Mouse (Mus musculus): Measurements from ENCODE around the gene Gadd45b.

Gadd45b gene

DNA sequence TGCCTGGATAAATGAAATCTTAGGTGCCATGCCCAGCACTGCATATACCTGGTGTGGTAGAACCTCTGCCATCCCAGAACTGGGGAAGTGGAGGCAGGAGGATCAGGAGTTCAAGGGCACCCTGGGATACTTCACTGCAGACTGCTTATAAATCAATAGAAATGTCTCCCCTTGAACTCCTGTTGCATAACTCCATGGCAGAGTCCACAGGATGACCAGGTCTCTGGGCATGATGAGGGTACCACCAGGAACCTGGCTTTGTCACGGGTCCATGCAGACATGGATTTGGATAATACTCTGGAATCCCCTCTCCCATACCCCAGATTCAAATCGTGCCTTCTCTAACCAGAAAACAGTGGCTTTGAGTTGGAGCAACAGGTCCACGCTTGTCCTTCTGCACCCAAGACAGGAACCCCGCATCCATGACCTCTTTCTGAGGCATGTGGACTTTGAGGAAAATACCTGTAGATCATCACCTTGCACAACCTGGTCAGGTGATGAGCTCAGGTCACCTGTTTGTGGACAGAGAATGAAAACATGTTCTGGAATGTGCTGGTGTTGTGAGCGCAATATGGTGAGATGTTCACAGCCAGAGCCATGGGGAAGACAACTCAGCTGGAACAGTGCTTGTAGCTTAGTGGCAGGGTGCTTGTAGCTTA, 29.2 kb downstream of the Gadd45b start:
- DNase-seq = no peak

- DNase-seq = peak; percentile 91 to 92
These were observed 31.0 kb downstream of the Gadd45b start for GRCm38 (mm10) chr10:80960551-80961508.

GRCm38 (mm10) chr10:80962051-80962472, 32.2 kb downstream of the Gadd45b start:
- DNase-seq = peak; percentile 82 to 90

- peak; percentile 57 to 76 for DNase-seq
These were observed 32.7 kb downstream of the Gadd45b start for GRCm38 (mm10) chr10:80962585-80962984.

GRCm38 (mm10) chr10:80963031-80963975, 33.4 kb downstream of the Gadd45b start:
- peak; percentile 87 to 93 for DNase-seq

DNA sequence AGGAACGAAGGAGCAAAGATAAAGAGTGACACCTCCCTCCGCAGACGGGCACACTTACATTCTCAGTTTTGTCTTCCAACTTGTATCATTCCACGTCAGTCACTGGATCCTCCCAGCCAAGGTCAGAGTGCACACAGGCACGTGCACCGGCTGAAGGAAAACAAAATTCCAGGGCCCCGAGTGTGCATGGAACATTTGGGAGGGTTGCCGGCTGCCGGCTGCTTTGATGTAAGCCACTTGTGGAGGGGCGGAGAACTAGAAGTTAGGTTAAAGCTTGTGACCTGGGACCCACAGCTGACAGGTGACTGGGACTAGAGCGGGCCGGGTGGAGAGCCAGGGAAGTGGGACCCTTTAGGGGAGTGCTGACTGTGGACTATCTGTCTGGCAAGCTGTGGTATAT, 36.4 kb downstream of the Gadd45b start:
- DNase-seq = peak; percentile 77 to 83

DNA sequence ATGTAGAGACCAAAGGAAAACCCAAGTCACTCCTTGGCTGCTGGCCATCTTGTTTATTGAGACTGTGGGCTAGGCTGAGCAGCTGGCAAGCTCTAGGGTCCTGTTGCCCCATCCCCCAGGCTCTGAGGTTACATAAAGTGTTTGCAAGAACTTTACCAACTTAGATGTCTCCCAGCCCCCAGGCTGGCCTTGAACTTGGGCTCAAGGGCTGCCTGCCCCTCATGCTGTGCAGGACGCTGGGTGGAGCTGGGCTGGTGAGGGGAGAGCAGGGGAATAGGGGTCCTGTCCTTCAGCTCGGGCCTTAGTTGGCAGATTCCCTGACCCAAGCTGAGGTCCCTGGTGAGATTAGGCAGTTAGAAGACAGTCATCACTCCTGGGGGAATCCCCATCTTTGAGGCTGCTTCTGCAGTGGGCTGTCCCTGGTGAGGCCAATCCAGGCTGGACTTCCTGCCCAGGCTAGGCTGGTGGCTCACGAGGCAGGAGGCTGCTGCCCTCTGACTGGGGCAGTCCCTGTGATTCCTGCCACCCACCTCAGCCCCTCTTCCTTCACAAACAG, 37.3 kb downstream of the Gadd45b start:
- DNase-seq = no peak

DNA sequence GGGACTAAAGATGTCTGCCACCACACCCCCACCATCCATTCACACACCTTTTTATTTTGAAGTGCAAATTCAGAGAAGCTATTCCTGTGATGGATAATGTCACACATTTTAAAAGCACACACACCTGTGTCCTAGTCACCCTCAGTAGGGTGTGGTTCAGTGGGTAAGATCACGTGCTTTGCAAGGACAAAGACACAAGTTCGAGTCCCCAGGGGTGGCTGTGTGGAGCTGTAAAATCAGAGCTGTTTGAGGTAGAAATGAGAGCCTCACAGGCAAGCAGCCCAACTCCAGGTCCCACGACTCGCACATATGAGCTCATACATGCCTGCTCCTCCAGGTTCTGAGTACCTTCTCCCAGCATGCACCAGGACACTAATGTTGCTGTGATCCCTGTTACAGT, 38.2 kb downstream of the Gadd45b start:
- DNase-seq = no peak

DNA sequence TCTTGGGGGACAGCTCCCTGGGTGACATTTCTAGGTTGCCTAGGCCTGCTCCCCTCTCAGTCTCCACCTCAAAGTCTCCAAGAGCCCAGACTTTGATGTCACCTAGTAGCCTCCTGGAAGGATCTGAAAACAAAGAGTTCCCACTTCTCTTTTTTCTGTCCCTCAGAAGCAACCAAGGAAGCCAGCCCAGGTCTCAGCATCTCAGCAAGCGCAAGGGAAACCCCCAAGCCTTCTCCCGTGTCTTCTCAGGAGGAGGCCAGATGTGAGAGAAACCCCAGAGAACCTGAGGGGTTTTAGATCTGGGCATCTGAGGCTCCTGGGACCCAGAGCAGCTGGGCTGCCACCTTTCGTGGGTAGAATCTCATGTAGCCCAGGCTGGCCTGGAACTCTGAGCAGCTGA, 39.4 kb downstream of the Gadd45b start:
- DNase-seq = no peak

DNA sequence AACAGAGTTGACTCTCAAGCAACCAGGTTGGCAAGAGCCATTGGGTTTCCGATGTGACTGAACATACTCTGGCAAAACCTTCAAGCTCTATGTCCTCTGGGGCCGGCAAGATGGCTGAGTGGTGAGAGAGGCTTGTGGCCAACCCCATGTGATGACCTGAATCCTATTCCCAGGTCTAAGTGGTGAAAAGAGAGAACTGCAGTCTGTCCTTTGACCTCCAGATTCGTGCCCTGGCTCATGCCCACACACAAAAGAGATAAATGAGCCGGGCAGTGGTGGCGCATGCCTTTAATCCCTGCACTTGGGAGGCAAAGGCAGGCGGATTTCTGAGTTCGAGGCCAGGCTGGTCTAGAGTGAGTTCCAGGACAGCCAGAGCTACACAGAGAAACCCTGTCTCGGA, 40.3 kb downstream of the Gadd45b start:
- DNase-seq = no peak

DNA sequence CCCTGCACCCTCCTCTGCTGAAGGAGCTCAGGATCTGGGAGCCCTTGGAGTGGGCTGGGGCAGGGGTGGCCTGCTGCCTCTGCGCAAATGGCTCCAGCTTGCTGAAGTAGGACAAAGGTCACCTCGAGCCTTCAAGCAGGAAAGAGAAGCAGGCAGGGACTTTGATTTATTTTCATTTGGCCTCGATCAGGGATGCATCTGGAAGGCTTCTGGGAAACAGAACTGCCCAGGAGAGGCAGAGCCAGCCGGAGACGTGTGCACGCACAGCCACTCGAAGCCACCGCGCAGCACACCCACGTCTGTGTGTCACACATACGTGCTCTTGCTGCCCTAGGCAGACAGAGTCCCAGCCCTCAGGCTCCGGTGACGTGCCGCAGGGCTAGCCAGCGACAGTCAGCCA, 41.7 kb downstream of the Gadd45b start:
- peak in 1 of 2 experiments; percentile 54 for DNase-seq

- DNase-seq = peak; percentile 59 to 60
These were observed 42.5 kb downstream of the Gadd45b start for GRCm38 (mm10) chr10:80972071-80972987.

DNA sequence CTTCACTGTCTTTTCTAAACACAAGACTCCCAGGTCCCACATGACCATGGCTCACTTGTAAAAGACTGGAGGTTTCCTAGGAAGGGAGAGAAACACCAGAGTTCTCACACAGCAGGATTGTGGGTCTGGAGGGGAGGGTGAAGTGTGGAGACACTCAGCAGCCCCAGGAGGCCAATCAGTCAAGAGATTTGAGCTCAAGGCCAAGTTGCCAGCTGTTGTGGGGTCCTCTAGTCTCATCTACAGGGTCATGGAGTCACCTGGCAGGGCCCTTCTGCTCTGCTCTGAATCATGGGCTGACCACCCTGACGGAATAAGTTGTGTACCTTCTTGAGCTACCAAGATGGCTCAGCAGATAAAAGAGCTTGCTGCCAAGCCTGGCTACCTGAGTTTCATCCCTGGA, 43.8 kb downstream of the Gadd45b start:
- no peak for DNase-seq

- DNase-seq = no peak
These were observed 45.6 kb downstream of the Gadd45b start for GRCm38 (mm10) chr10:80975478-80975877.

- DNase-seq = no peak
These were observed 51.8 kb downstream of the Gadd45b start for GRCm38 (mm10) chr10:80981564-80982112.

Measured in lung, adult 18-20 months (tissue).